Mouse (Mus musculus): ENCODE data around the gene Lrrc75b. TPM values are rescaled to one million over a fixed set of nuclear protein-coding genes. Genes with fewer than 3 reads are reported as not detected.
A peak's percentile ranks its signal among the peaks of the same experiment; 100 is the strongest.

The Lrrc75b gene
- polyA plus RNA-seq, 1 experiment from 2014 or later, result 32.6 TPM

DNA sequence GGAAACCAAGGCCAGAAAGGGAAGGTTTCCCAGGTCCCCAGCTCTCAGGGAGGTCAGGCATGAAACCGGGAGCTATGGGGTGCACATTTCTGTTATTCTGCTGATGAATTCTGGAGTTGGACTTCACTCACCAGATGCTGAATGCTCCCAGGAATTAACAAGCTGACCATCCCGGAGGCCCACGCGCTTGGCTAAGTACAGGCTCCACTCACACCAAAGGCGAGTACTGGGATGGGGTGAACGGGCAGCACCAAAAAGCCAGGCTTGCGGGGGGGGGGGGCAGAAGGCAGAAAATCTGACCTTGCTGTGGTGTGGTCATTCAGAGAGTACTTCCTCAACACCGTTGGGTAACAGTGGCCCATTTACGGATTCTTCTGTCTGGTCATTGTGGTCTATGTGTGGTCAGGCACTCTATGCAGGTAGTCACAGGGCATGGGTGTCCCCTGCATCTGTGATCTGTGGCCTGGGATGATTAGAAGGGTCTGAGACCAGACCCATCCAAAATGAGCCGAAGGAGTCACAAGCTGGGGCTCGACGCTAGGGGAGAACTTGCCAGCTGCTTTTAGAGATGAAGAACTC lies 4.6 kb upstream of the Lrrc75b start:
- no peak for ATAC-seq (ENCODE audit: low read depth)
- no peak overlapping the region for H3K27ac ChIP-seq (ENCODE audit: low read depth, low read length)
- no peaks in the 10 kb centered on the region for H3K27me3 ChIP-seq (ENCODE audit: control insufficient read depth, insufficient read depth, low read length)
- H3K4me3 ChIP-seq (ENCODE audit: low read depth, low read length), result no peak overlapping the region
- H3K4me1 ChIP-seq (ENCODE audit: control insufficient read depth, insufficient read depth, low read length), result peaks cover 7% of the 10 kb centered on the region; the same call in 1 of the 2 replicates
- WGBS, result 89% methylated on average over 12 of the region's 12 CpGs
- no peak overlapping the region for H3K4me2 ChIP-seq (ENCODE audit: low read depth, low read length)
- H3K9ac ChIP-seq (replicated peaks; ENCODE audit: low read depth, low read length), result no peak overlapping the region
- no peaks in the 10 kb centered on the region for H3K9me3 ChIP-seq (ENCODE audit: control insufficient read depth, low read length)
- no peaks in the 10 kb centered on the region for H3K36me3 ChIP-seq (ENCODE audit: control insufficient read depth, insufficient read depth, low read length)

DNA sequence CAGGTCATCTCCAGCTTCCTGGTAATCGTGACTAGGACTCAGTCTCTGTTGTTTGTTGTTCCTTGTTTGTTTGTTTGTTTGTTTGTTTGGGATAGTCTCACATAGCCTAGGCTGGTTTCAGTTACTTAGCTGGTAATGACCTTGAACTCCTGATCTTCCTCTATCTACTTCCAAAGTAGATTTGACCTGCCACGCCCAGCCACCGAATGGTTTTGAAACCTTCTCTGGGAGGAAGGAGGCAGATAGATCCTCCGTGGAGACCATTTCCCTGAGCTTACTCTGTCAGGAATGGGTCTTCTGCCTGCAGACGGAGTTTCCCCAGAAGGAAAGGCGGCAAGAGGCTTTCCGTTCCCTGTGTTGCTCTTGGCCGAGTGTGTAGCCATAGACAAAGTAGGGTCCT lies 2.5 kb upstream of the Lrrc75b start:
- Histone ChIP-seq H3K27ac (ENCODE audit: low read depth, low read length) (no peak overlapping the region), H3K27me3 (ENCODE audit: control insufficient read depth, insufficient read depth, low read length) (no peaks in the 10 kb centered on the region), H3K4me3 (ENCODE audit: low read depth, low read length) (no peak overlapping the region), H3K4me1 (ENCODE audit: control insufficient read depth, insufficient read depth, low read length) (peaks cover 17% of the 10 kb centered on the region), H3K9ac (replicated peaks; ENCODE audit: low read depth, low read length) (no peak overlapping the region), H3K36me3 (ENCODE audit: control insufficient read depth, insufficient read depth, low read length) (no peaks in the 10 kb centered on the region), H3K4me2 (ENCODE audit: low read depth, low read length) (no peak overlapping the region), H3K9me3 (ENCODE audit: control insufficient read depth, low read length) (no peaks in the 10 kb centered on the region)
- 83% methylated on average over 8 of the region's 8 CpGs for WGBS
- ATAC-seq (ENCODE audit: low read depth), result no peak

DNA sequence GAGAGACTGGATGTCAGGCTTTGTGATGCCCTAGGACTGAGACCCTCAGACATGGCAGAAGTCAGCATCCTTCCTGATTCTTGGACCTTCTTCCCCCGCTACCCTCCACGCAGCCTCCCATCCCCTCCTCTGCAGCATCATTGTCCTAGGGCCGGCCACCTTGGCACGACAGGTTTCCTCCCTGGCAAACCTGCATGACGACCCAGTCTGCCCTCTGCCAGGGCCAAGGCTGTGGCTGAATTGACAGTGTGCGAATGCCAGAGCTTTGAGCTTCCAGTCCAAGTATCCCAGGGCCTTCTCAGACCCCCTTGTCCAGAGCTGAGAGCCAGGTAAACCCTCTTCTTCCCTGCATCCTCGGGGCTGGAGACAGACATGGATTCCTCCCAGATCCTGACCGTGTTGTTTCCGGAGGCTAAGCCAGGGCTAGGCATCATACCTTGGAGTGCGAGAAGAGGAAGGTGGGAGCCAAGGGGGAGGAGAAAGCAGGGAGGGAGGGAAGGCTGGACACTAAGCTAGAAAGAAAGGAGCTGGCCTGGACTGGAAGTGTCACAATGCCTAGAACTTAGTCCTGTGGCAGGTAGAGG lies 1.0 kb upstream of the Lrrc75b start, which contains the start of gene Ggt1:
TSS of gene Ggt1 (plus strand) at position 534 of the 584 bp plus-strand sequence.
- H3K4me1 ChIP-seq (ENCODE audit: control insufficient read depth, insufficient read depth, low read length), result peaks cover 22% of the 10 kb centered on the region
- H3K27ac ChIP-seq (ENCODE audit: low read depth, low read length), result peak within 1 kb of the TSS; percentile 96
- ATAC-seq (ENCODE audit: low read depth), result no peak
- no peaks in the 10 kb centered on the region for H3K27me3 ChIP-seq (ENCODE audit: control insufficient read depth, insufficient read depth, low read length)
- H3K9ac ChIP-seq (replicated peaks; ENCODE audit: low read depth, low read length), result peak within 1 kb of the TSS; percentile 93
- H3K36me3 ChIP-seq (ENCODE audit: control insufficient read depth, insufficient read depth, low read length), result no peaks in the 10 kb centered on the region; the same call in 1 of the 2 replicates
- peak within 1 kb of the TSS; percentile 68 for H3K4me3 ChIP-seq (ENCODE audit: low read depth, low read length)
- H3K4me2 ChIP-seq (ENCODE audit: low read depth, low read length), result peak within 1 kb of the TSS; percentile 90
- H3K9me3 ChIP-seq (ENCODE audit: control insufficient read depth, low read length), result no peaks in the 10 kb centered on the region
- WGBS, result 57% methylated on average over 10 of the region's 10 CpGs

DNA sequence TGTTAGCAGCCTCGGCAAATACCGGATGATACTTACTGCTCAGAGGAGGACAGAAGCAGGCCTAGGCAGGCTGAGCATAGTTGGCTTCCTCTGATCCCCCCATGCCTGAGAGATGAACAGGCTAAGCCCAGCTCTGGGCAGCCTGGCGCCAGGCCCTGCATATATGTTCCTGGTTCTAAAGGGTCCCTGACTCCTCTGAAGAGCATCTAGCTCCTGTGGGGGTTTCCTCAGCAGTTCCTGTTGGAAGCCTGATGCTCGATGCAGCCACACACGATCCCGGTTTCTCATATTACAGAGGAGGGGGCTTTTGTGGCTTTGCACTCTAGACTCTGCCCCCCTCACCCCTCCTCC lies 394 bp upstream of the Lrrc75b start:
- peak overlapping the region; percentile 96 for H3K27ac ChIP-seq (ENCODE audit: low read depth, low read length)
- H3K9me3 ChIP-seq (ENCODE audit: control insufficient read depth, low read length), result no peaks in the 10 kb centered on the region
- H3K9ac ChIP-seq (replicated peaks; ENCODE audit: low read depth, low read length), result peak overlapping the region; percentile 93
- H3K36me3 ChIP-seq (ENCODE audit: control insufficient read depth, insufficient read depth, low read length), result peaks cover 5% of the 10 kb centered on the region
- H3K4me2 ChIP-seq (ENCODE audit: low read depth, low read length), result peak overlapping the region; percentile 90
- ATAC-seq (ENCODE audit: low read depth), result peak; percentile 18
- no peaks in the 10 kb centered on the region for H3K27me3 ChIP-seq (ENCODE audit: control insufficient read depth, insufficient read depth, low read length)
- peaks cover 22% of the 10 kb centered on the region for H3K4me1 ChIP-seq (ENCODE audit: control insufficient read depth, insufficient read depth, low read length)
- WGBS, result 11% methylated on average over 6 of the region's 6 CpGs
- H3K4me3 ChIP-seq (ENCODE audit: low read depth, low read length), result peak overlapping the region; percentile 68

DNA sequence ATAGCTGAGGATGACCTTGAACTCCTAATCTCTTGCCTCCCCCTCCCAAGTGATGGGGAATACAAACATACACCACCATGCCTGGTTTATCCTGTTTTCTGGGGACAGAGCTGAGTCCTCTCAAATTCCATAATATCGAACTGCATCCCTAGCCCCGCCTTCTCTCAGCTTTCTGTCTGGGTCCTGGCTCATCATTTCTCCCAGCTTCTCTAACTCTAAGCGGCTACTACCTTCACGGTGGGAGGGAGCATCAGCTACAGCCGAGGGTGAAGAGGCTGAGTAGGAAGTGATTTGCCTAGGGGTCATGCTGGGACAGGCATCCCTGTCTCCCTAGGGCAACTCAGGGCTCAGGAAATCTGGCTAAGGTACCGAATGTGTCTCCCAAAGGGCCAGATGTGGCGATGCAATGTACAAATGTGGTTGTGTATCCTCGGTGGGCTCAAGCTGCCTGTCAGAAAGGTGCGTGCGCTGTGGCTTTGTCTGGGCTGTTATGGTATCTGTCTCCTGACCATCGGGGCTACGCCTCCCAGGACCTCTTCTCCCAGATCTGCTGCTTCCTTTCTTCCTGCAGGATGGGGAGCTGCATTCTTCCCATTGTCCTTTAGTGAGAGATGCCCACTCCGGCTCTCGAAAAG lies 972 bp downstream of the Lrrc75b start:
- 2% methylated on average over 14 of the region's 14 CpGs for WGBS
- H3K9ac ChIP-seq (replicated peaks; ENCODE audit: low read depth, low read length), result peak overlapping the region; percentile 93
- peak; percentile 14 for ATAC-seq (ENCODE audit: low read depth)
- peak overlapping the region; percentile 68 for H3K4me3 ChIP-seq (ENCODE audit: low read depth, low read length)
- no peaks in the 10 kb centered on the region for H3K9me3 ChIP-seq (ENCODE audit: control insufficient read depth, low read length)
- peak overlapping the region; percentile 90 for H3K4me2 ChIP-seq (ENCODE audit: low read depth, low read length)
- H3K36me3 ChIP-seq (ENCODE audit: control insufficient read depth, insufficient read depth, low read length), result peaks cover 17% of the 10 kb centered on the region
- peak overlapping the region; percentile 96 for H3K27ac ChIP-seq (ENCODE audit: low read depth, low read length)
- peaks cover 22% of the 10 kb centered on the region for H3K4me1 ChIP-seq (ENCODE audit: control insufficient read depth, insufficient read depth, low read length)
- H3K27me3 ChIP-seq (ENCODE audit: control insufficient read depth, insufficient read depth, low read length), result no peaks in the 10 kb centered on the region

DNA sequence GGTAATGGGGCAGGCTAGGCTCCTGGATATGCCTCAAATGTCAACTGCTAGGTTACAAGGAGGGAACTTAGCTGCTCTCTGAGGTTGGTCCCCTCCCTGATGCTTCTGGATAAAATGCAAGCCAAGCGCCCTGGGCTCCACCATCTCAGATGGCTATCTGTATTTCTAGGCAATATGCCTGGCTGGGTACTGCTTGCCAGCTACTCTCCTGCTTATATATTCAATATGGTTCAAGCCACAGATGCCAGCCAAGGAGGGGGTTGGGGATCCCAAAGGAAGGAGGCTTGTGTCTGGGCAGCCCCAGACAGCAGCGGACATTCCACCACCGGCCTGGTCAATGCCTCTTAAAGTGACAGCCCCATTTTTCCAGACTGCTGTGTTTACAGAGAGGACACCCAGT lies 1.6 kb downstream of the Lrrc75b start:
- Histone ChIP-seq H3K27me3 (ENCODE audit: control insufficient read depth, insufficient read depth, low read length) (no peaks in the 10 kb centered on the region), H3K9me3 (ENCODE audit: control insufficient read depth, low read length) (no peaks in the 10 kb centered on the region), H3K36me3 (ENCODE audit: control insufficient read depth, insufficient read depth, low read length) (peaks cover 23% of the 10 kb centered on the region), H3K27ac (ENCODE audit: low read depth, low read length) (peak overlapping the region; percentile 96), H3K4me2 (ENCODE audit: low read depth, low read length) (peak overlapping the region; percentile 90), H3K4me3 (ENCODE audit: low read depth, low read length) (peak overlapping the region; percentile 68), H3K9ac (replicated peaks; ENCODE audit: low read depth, low read length) (peak overlapping the region; percentile 93), H3K4me1 (ENCODE audit: control insufficient read depth, insufficient read depth, low read length) (peaks cover 22% of the 10 kb centered on the region)
- WGBS, result 23% methylated on average over 3 of the region's 3 CpGs
- ATAC-seq (ENCODE audit: low read depth), result peak; percentile 18; the same call in 1 of the 2 replicates

DNA sequence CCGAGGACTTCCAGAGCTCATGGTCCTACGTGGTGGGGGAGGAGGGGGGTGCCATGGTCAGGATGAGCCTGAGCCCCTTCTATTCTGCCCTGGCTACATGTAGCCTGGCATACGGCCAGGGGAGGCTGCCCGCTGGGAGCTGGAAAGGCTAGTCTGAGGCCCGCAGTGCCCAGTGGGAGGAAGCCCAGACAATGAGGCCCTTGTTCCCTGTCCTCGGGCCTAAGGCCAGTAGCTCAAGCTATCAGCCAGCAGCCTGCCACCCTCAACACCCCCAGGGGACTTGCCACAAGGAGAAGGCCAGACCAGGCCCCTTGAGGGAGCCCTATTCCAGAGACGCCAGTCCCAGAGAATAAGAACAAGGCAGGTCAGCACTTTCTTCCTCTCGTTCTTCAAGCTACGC lies 4.1 kb downstream of the Lrrc75b start:
- H3K4me3 ChIP-seq (ENCODE audit: low read depth, low read length), result no peak overlapping the region
- ATAC-seq (ENCODE audit: low read depth), result peak; percentile 60; the same call in 1 of the 2 replicates
- H3K9me3 ChIP-seq (ENCODE audit: control insufficient read depth, low read length), result no peaks in the 10 kb centered on the region
- H3K4me1 ChIP-seq (ENCODE audit: control insufficient read depth, insufficient read depth, low read length), result peaks cover 21% of the 10 kb centered on the region
- peak overlapping the region; percentile 11; the same call in 1 of the 2 replicates for H3K27ac ChIP-seq (ENCODE audit: low read depth, low read length)
- H3K27me3 ChIP-seq (ENCODE audit: control insufficient read depth, insufficient read depth, low read length), result no peaks in the 10 kb centered on the region
- 33% methylated on average over 9 of the region's 9 CpGs for WGBS
- no peak overlapping the region for H3K9ac ChIP-seq (replicated peaks; ENCODE audit: low read depth, low read length)
- H3K4me2 ChIP-seq (ENCODE audit: low read depth, low read length), result no peak overlapping the region
- H3K36me3 ChIP-seq (ENCODE audit: control insufficient read depth, insufficient read depth, low read length), result peaks cover 27% of the 10 kb centered on the region

DNA sequence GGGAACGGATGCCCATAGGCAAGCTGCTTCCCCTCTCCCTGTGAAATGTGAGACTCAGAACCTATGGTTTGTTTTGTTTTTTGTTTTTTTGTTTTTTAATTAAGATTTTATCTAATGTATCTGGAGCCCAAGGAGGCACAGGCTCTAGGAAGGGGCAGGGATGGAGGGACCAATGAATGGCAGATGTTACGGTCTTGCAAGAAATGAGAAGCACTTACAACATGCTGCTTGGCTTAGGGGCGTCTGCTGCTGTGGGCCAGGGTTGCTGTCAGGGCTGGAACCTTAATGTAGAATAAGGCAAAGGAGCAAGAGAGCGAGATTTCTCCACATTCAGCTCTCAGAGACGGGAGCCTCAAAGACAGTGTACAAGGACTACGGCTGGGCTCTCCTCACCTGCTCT lies 4.6 kb downstream of the Lrrc75b start:
- no peak overlapping the region for H3K4me3 ChIP-seq (ENCODE audit: low read depth, low read length)
- H3K27me3 ChIP-seq (ENCODE audit: control insufficient read depth, insufficient read depth, low read length), result no peaks in the 10 kb centered on the region
- H3K4me1 ChIP-seq (ENCODE audit: control insufficient read depth, insufficient read depth, low read length), result peaks cover 16% of the 10 kb centered on the region
- no peak for ATAC-seq (ENCODE audit: low read depth)
- H3K36me3 ChIP-seq (ENCODE audit: control insufficient read depth, insufficient read depth, low read length), result peaks cover 27% of the 10 kb centered on the region
- 74% methylated on average over 6 of the region's 6 CpGs for WGBS
- no peak overlapping the region for H3K9ac ChIP-seq (replicated peaks; ENCODE audit: low read depth, low read length)
- no peak overlapping the region for H3K4me2 ChIP-seq (ENCODE audit: low read depth, low read length)
- H3K27ac ChIP-seq (ENCODE audit: low read depth, low read length), result 0 out of 2 replicates have a peak overlapping the region, but pooled peaks have one; percentile 12
- no peaks in the 10 kb centered on the region for H3K9me3 ChIP-seq (ENCODE audit: control insufficient read depth, low read length)

DNA sequence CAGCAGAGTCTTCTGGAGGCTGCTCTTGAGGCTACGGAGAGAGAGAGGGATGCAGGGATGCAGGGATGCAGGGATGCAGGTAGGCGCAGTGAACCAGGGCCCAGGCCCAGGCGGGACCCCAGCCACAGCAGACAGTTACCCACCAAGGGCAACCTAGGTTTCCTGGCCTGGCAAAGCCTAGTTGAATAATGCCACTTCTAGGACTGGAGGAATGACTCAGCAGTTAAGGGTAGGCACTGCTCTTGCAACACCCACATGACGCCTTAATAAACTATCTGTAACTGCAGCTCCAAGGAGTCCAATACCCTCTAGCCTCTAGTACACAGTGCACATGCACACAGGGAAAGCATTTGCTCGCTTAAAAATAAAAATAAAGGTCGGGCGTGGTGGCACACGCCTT lies 6.0 kb downstream of the Lrrc75b start:
- WGBS, result 96% methylated on average over 8 of the region's 8 CpGs
- ATAC-seq (ENCODE audit: low read depth), result no peak
- H3K27ac ChIP-seq (ENCODE audit: low read depth, low read length), result no peak overlapping the region
- H3K4me3 ChIP-seq (ENCODE audit: low read depth, low read length), result no peak overlapping the region
- H3K4me1 ChIP-seq (ENCODE audit: control insufficient read depth, insufficient read depth, low read length), result peaks cover 14% of the 10 kb centered on the region
- H3K27me3 ChIP-seq (ENCODE audit: control insufficient read depth, insufficient read depth, low read length), result no peaks in the 10 kb centered on the region
- no peak overlapping the region for H3K9ac ChIP-seq (replicated peaks; ENCODE audit: low read depth, low read length)
- no peaks in the 10 kb centered on the region for H3K9me3 ChIP-seq (ENCODE audit: control insufficient read depth, low read length)
- H3K36me3 ChIP-seq (ENCODE audit: control insufficient read depth, insufficient read depth, low read length), result peaks cover 27% of the 10 kb centered on the region
- H3K4me2 ChIP-seq (ENCODE audit: low read depth, low read length), result no peak overlapping the region

Data from neural tube, embryonic 14.5 days (tissue).